Mouse (Mus musculus): ENCODE data around the gene Snx22.

GRCm38 (mm10) chr9:66052731-66053130, 16.8 kb downstream of the Snx22 start:
- TF ChIP-seq POLR2A (IDR thresholded peaks at IDR 0.05; ENCODE audit: low read depth, low read length) (no peak), CTCF (conservative IDR thresholded peaks at IDR 0.05; ENCODE audit: insufficient read depth, insufficient read length, low read depth, low read length) (no peak)

All from kidney, adult 2 months (tissue).